Mouse (Mus musculus) heart, embryonic 13.5 days (tissue): ENCODE data around the gene Rfk. TPM values are rescaled to one million over a fixed set of nuclear protein-coding genes. Genes with fewer than 3 reads are reported as not detected.

Experiments used
- ATAC-seq: fragments of 200-750 bp; cut with Nextera tagmentation; 2 replicates; pipeline ENCODE4 v1.8.0; 2017; ENCODE audit warnings: moderate TSS enrichment; ENCODE audit not compliant: insufficient number of reproducible peaks, low FRiP score, low TSS enrichment; ENCODE audit errors: extremely low read depth
- H3K27ac ChIP-seq: fragments of 300-500 bp; sonication (generic); replicated peaks from 2 replicates; pipeline ENCODE4 v1.5.1; 2015; ENCODE audit warnings: moderate library complexity, mild to moderate bottlenecking, inconsistent platforms
- H3K27me3 ChIP-seq: fragments of 300-500 bp; sonication (generic); replicated peaks from 2 replicates; pipeline ENCODE4 v1.6.1; 2015; ENCODE audit warnings: mild to moderate bottlenecking, inconsistent platforms
- H3K36me3 ChIP-seq: fragments of 300-500 bp; sonication (generic); 2 replicates; pipeline ENCODE4 v1.6.1; 2015; ENCODE audit warnings: mild to moderate bottlenecking, inconsistent platforms
- H3K4me1 ChIP-seq: fragments of 300-500 bp; sonication (generic); 2 replicates; pipeline ENCODE4 v1.6.1; 2015; ENCODE audit warnings: inconsistent platforms
- H3K4me2 ChIP-seq: fragments of 300-500 bp; sonication (generic); 2 replicates; pipeline ENCODE4 v1.6.1; 2015; ENCODE audit warnings: inconsistent platforms, mild to moderate bottlenecking, moderate library complexity
- H3K4me3 ChIP-seq: fragments of 300-500 bp; sonication (generic); 2 replicates; pipeline ENCODE4 v1.5.1; 2015; ENCODE audit warnings: moderate library complexity, mild to moderate bottlenecking, inconsistent platforms
- H3K9ac ChIP-seq: fragments of 300-500 bp; sonication (generic); 2 replicates; pipeline ENCODE4 v1.6.1; 2015; ENCODE audit warnings: inconsistent platforms, mild to moderate bottlenecking, moderate library complexity
- H3K9me3 ChIP-seq: fragments of 300-500 bp; sonication (generic); 2 replicates; pipeline ENCODE4 v1.6.1; 2016; ENCODE audit warnings: inconsistent platforms
- WGBS: fragments of 180-500 bp; shearing (Covaris S2); methylation state at CpG from one replicate; pipeline ENCODE4 v1.1.7; 2015; ENCODE audit warnings: mixed read lengths; 5-methylcytosine and 5-hydroxymethylcytosine counted together
- polyA plus RNA-seq: library from polyadenylated mRNA; unstranded; fragments of >200 nt; fragmentation: Nextera tagmentation; extraction: Ambion mirVana; gene quantifications from 2 replicates; pipeline ENCODE4 v1.2.1, GENCODE M21; 2015

Gene Rfk
- polyA plus RNA-seq, 1 experiment from 2014 or later = 70.6 TPM

DNA sequence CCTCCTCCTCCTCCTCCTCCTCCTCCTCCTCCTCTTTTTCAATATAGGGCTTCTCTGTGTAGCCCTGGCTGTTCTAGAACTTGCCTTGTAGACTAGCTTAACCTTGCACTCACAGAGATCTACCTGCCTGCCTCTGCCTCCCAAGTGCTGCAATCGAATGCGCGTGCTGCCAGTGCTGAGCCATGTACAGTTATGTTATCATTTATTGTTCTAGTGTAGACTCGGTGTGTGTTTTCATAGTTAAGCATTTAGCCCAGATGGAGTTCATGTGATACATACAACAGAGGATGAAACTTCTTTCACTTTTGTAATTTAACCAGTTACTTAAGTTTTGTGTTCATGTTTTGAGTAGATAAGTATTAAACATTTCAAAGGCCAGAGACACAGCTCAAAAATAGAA lies 8.8 kb upstream of the Rfk start:
- H3K4me2 ChIP-seq = no peak overlapping the region
- H3K4me1 ChIP-seq = 0 out of 2 replicates have a peak, but pooled peaks cover 2% of the 10 kb centered on the region
- no peak overlapping the region for H3K27ac ChIP-seq
- WGBS = 88% methylated on average over 4 of the region's 4 CpGs
- no peak overlapping the region for H3K4me3 ChIP-seq
- ATAC-seq = no peak
- H3K9ac ChIP-seq = no peak overlapping the region
- no peaks in the 10 kb centered on the region for H3K36me3 ChIP-seq
- no peaks in the 10 kb centered on the region for H3K9me3 ChIP-seq
- H3K27me3 ChIP-seq = no peaks in the 10 kb centered on the region

DNA sequence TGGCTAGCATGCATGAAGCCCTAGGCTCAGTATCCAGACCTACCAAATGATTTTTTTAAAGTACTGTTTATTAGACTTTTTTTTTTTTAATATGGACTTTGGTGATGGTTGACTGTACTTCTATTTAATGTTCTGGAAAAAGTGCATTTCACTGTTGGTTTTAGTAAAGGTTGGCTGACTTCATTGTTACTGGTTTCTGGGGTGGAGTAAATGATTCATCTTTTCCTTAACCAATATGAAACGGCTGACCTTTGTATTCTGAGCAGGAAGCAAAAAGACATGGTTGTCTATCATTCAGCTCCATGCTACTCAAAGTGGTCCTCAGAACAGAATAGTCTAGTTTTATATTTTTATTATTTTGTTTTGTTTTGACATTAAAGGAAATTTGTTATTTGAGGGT lies 8.4 kb upstream of the Rfk start:
- H3K9me3 ChIP-seq = no peaks in the 10 kb centered on the region
- H3K9ac ChIP-seq = no peak overlapping the region
- H3K4me2 ChIP-seq = no peak overlapping the region
- WGBS = 63% methylated on average over 1 of the region's 1 CpGs
- H3K27me3 ChIP-seq = no peaks in the 10 kb centered on the region
- no peak overlapping the region for H3K4me3 ChIP-seq
- H3K27ac ChIP-seq = no peak overlapping the region
- 0 out of 2 replicates have a peak, but pooled peaks cover 2% of the 10 kb centered on the region for H3K4me1 ChIP-seq
- no peaks in the 10 kb centered on the region for H3K36me3 ChIP-seq
- ATAC-seq = no peak

DNA sequence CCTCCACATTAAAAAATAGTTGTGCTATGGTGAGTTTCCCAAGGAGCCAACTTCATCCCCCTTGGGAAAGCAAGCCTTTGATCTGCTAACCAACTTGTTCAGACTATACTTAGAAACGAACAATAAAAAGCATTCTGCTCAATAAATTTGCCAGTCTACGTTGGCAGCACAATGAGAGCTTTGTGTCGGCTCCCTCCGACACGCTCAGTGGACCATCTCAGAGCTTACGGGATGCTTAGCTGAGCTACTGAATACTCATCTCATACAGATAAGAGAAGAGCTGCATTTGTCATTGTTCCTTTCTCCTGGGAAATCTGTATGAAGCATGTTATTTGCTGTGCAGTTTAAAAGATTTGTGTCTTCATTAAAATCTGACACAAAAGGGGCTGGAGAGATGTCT lies 7.4 kb upstream of the Rfk start:
- WGBS = 74% methylated on average over 6 of the region's 6 CpGs
- no peaks in the 10 kb centered on the region for H3K36me3 ChIP-seq
- no peaks in the 10 kb centered on the region for H3K9me3 ChIP-seq
- no peaks in the 10 kb centered on the region for H3K4me1 ChIP-seq
- no peak overlapping the region for H3K4me2 ChIP-seq
- no peak for ATAC-seq
- H3K4me3 ChIP-seq = no peak overlapping the region
- H3K27me3 ChIP-seq = no peaks in the 10 kb centered on the region
- no peak overlapping the region for H3K27ac ChIP-seq
- no peak overlapping the region for H3K9ac ChIP-seq

DNA sequence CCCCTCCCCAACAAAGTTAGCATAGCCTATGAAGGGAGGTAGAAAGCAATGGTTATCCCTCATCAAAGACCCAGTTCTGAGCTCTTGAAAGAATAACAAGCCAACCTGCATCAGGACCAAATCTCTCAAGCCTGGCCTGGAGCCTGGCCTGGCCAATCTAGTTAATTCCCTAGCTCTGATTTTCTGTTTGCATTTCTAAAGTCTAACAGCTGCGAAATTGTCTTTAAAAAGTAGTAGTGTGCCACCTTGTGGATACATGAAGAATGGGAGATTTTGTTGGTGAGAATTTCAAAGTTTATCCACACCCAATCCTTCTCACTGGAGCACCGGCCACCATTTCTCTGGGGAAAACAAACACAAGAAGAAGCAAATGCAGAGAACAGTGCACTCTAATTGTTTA lies 5.4 kb upstream of the Rfk start:
- 20% methylated on average over 2 of the region's 2 CpGs for WGBS
- Histone ChIP-seq H3K27me3 (peaks cover 16% of the 10 kb centered on the region; the same call in 1 of the 2 replicates), H3K9me3 (no peaks in the 10 kb centered on the region), H3K36me3 (no peaks in the 10 kb centered on the region), H3K4me2 (no peak overlapping the region), H3K27ac (no peak overlapping the region), H3K4me3 (no peak overlapping the region), H3K4me1 (no peaks in the 10 kb centered on the region; the same call in 1 of the 2 replicates), H3K9ac (no peak overlapping the region)
- no peak for ATAC-seq

DNA sequence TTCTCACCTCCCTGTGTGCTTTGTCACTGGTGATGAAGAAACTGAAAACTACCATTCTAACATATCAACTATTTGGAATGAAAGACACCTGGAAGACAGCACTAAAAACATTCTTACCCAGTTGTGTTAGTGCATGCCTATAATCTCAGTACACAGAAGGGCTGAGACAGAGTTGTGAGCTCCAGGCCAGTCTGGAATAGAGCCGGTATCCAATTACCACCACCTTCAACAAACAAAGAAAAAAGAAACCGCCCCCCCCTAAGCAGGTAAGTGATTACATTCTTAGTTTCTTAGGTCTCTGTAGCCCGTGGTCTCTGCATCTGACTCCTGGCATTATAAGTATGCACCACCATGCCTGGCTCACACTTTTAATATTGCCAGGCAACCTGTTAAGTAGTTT lies 977 bp upstream of the Rfk start:
- H3K4me1 ChIP-seq = peaks cover 17% of the 10 kb centered on the region
- H3K9me3 ChIP-seq = no peaks in the 10 kb centered on the region
- H3K27me3 ChIP-seq = peaks cover 16% of the 10 kb centered on the region; the same call in 1 of the 2 replicates
- peak overlapping the region; percentile 76 for H3K4me2 ChIP-seq
- no peak overlapping the region for H3K27ac ChIP-seq
- H3K36me3 ChIP-seq = peaks cover 13% of the 10 kb centered on the region
- ATAC-seq = no peak
- peak overlapping the region; percentile 91; the same call in 1 of the 2 replicates for H3K4me3 ChIP-seq
- H3K9ac ChIP-seq = no peak overlapping the region
- 12% methylated on average over 3 of the region's 3 CpGs for WGBS

DNA sequence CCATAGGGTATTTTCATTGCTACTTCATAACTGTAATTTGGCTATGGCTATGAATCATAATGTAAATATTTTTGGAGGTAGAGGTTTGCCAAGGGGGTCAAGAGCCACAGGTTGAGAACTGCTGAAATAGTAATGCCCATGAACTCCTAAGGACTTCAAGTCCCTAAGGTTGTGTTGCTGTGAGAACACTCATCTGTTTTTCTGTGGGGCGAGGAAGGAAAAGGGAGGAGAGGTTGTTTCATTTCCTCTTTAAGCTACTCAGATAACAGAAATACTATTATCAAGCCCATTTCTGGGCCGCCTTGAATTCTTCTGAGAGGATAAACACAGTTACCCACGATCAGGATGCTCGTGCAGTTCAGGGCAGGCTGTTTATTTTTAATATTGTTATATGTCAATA lies 3.0 kb downstream of the Rfk start:
- no peak for ATAC-seq
- peaks cover 43% of the 10 kb centered on the region for H3K36me3 ChIP-seq
- H3K4me1 ChIP-seq = peaks cover 17% of the 10 kb centered on the region
- peak overlapping the region; percentile 25; the same call in 1 of the 2 replicates for H3K4me2 ChIP-seq
- 57% methylated on average over 4 of the region's 4 CpGs for WGBS
- H3K9me3 ChIP-seq = no peaks in the 10 kb centered on the region
- peak overlapping the region; percentile 43 for H3K27ac ChIP-seq
- no peak overlapping the region for H3K9ac ChIP-seq
- H3K4me3 ChIP-seq = no peak overlapping the region
- H3K27me3 ChIP-seq = peaks cover 14% of the 10 kb centered on the region; the same call in 1 of the 2 replicates

DNA sequence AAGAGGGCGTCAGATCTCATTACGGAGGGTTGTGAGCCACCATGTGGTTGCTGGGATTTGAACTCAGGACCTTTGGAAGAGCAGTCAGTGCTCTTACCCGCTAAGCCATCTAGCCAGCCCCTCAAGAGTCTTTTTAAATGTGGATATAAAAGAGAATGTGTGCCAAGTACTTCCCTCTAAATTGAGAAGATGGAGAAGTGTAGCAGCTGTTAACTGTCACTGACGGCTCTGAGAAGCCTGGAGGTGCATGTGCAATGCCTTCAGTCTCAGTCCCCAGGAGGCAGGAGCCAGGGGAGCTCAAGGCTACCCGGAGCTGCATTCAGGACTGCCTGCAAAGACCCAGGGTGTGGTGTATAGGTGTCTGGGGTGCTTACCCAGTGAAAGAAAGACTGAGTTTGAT lies 4.1 kb downstream of the Rfk start:
- no peak overlapping the region for H3K4me2 ChIP-seq
- ATAC-seq = no peak

DNA sequence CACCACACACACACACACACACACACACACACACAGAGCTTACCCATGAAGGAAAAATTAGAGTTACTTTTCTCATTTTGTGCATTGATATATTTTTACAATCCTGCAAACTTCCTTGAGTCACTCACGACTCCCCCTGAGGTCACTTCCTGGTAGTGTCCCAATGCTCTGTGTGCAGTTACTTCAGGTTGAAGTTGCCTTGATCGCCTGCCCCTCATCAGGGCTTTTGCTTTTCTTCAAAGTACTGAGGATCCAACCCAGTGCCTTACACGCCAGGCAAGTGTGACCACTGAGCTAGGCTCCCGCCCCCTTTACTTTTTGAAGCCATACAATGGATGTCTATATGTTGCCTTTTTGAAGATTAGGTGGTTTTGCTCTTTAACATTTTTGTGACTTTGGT lies 6.1 kb downstream of the Rfk start:
- H3K36me3 ChIP-seq = peaks cover 43% of the 10 kb centered on the region
- H3K27ac ChIP-seq = no peak overlapping the region
- H3K4me2 ChIP-seq = no peak overlapping the region
- WGBS = 82% methylated on average over 4 of the region's 4 CpGs
- no peak for ATAC-seq
- no peaks in the 10 kb centered on the region for H3K9me3 ChIP-seq
- H3K9ac ChIP-seq = no peak overlapping the region
- no peak overlapping the region for H3K4me3 ChIP-seq
- no peaks in the 10 kb centered on the region for H3K27me3 ChIP-seq
- H3K4me1 ChIP-seq = peaks cover 12% of the 10 kb centered on the region

More for the DNA sequence above, 4.1 kb downstream of the Rfk start:
- no peak overlapping the region for H3K4me3 ChIP-seq
- H3K9ac ChIP-seq = no peak overlapping the region
- 63% methylated on average over 5 of the region's 5 CpGs for WGBS
- no peak overlapping the region for H3K27ac ChIP-seq
- no peaks in the 10 kb centered on the region for H3K9me3 ChIP-seq
- peaks cover 3% of the 10 kb centered on the region; the same call in 1 of the 2 replicates for H3K27me3 ChIP-seq
- peaks cover 17% of the 10 kb centered on the region for H3K4me1 ChIP-seq
- peaks cover 43% of the 10 kb centered on the region for H3K36me3 ChIP-seq

DNA sequence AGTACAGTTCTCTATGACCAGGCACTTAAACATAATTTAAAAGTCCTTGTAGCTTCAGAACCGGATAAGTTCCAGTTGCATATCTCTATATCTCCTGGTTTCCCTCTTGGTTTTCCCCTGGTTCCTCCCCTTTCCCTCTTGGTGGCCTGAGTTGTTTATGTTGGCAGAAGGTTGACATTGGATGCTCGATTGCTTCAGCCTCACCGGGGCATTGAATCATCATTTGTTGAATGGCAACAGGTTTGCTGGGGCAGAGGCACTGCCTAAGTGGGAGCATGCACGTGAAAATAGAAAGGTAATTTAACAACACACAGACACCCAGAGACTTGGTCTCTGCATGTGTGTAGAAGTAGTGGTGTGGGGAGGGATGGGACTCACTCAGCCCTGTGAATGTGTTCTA lies 6.7 kb downstream of the Rfk start:
- H3K27me3 ChIP-seq = no peaks in the 10 kb centered on the region
- H3K4me3 ChIP-seq = no peak overlapping the region
- no peaks in the 10 kb centered on the region for H3K9me3 ChIP-seq
- peaks cover 6% of the 10 kb centered on the region for H3K4me1 ChIP-seq
- H3K36me3 ChIP-seq = peaks cover 42% of the 10 kb centered on the region
- WGBS = 64% methylated on average over 4 of the region's 4 CpGs
- no peak overlapping the region for H3K9ac ChIP-seq
- H3K27ac ChIP-seq = no peak overlapping the region
- no peak overlapping the region for H3K4me2 ChIP-seq
- no peak for ATAC-seq

DNA sequence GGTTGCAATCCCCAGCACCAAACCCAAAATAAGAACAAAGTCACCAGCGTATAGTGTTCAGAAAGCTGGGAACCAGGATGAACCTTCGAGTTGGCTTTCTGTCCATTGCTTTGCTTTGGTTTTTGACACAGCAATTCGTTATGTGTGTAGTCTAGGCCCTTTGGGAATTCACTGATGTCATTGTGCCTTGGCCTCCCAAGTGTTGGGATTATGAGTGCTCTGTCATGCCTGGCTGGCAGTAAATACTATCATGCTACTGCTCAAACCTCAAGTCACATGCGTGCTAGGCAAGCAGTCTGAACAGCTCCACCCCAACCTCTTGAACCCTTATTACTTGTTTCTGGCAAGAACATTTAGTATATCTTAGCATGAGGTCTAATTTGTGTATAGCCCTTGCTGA lies 9.3 kb downstream of the Rfk start:
- Histone ChIP-seq H3K4me1 (no peaks in the 10 kb centered on the region), H3K27ac (no peak overlapping the region), H3K4me3 (no peak overlapping the region), H3K9ac (no peak overlapping the region), H3K27me3 (no peaks in the 10 kb centered on the region), H3K4me2 (no peak overlapping the region), H3K36me3 (peaks cover 27% of the 10 kb centered on the region), H3K9me3 (no peaks in the 10 kb centered on the region)
- no peak for ATAC-seq
- 81% methylated on average over 4 of the region's 4 CpGs for WGBS

DNA sequence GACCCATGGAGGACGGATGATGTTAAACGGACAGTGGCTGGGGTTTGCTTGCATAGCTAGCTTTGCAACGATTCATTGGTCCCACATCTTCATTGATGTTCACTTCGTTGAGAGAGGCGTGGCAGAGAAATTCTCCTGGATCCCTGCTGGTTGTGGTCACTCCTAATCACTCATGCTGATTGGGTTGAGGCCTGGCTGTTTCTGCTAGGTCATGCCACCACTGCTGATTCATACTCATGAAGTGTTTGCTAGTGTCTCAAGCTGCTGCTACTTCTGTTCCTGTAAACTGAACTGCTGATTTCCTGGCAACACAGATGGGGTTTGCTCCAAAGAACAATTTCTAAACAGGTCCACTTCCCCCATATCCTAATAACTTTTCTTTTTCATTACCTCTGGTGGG lies 13.0 kb downstream of the Rfk start:
- no peak overlapping the region for H3K9ac ChIP-seq
- H3K27ac ChIP-seq = no peak overlapping the region
- WGBS = 82% methylated on average over 5 of the region's 5 CpGs
- no peak overlapping the region for H3K4me2 ChIP-seq
- H3K27me3 ChIP-seq = no peaks in the 10 kb centered on the region
- H3K4me1 ChIP-seq = no peaks in the 10 kb centered on the region
- no peaks in the 10 kb centered on the region for H3K36me3 ChIP-seq
- no peak; the same call in 1 of the 2 replicates for ATAC-seq
- H3K9me3 ChIP-seq = no peaks in the 10 kb centered on the region
- H3K4me3 ChIP-seq = no peak overlapping the region

DNA sequence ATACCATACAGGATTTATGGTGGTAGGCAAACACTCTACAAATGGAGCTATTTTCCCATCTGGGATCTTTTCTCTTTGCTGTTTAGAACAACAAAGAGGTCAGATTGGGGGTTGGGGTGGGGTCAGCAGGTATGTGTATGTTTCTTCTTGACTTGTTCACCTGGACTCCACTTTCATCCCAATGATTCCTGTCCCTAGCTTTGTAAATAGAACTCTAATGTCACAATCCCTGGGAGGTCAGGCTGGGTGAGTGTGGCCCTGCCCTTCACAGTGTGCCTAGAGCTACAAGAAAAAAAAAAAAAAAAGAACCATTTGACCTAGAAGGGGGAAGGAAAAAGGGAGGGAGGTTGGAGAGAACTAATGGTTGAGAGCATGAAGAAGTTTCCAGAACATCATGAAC lies 14.7 kb downstream of the Rfk start:
- Histone ChIP-seq H3K9ac (no peak overlapping the region), H3K4me2 (no peak overlapping the region), H3K4me3 (no peak overlapping the region), H3K36me3 (no peaks in the 10 kb centered on the region), H3K27me3 (no peaks in the 10 kb centered on the region), H3K4me1 (no peaks in the 10 kb centered on the region), H3K9me3 (no peaks in the 10 kb centered on the region), H3K27ac (no peak overlapping the region)
- ATAC-seq = no peak
